In genomic region chr3:101560841-101561522, GRCm38 (mm10) we compare ENCODE assay signal across 13 mouse cellular contexts. TPM values are rescaled to one million over a fixed set of nuclear protein-coding genes. Genes with fewer than 3 reads are reported as not detected.
DNase-seq lines count a peak whose midpoint lies in the region; ATAC-seq and TF ChIP-seq lines count a peak whose summit lies in the region.
"Had no signal": no experiment of that assay in that cellular context is flagged by ENCODE, and none has a peak within 500 bp of the region (broad histone marks: within the 10 kb centered on the region; RNA-seq: fewer than 3 reads in every experiment).

No protein-coding gene starts in this region.

- H3K4me2 ChIP-seq in hindbrain, embryonic 12.5 days (replicated peaks): no peak overlapping the region
- no peak overlapping the region for H3K4me2 ChIP-seq in midbrain, embryonic 15.5 days
- H3K4me2 ChIP-seq: embryonic facial prominence, embryonic 15.5 days; heart, embryonic 12.5 days; liver, embryonic 13.5 days; neural tube, embryonic 12.5 days had no signal

- no peak for DNase-seq in kidney, adult 2 months
- DNase-seq in kidney, postnatal 14 days: no peak
- peak; percentile 68 for DNase-seq in cerebellum, adult 9-10 months
- no peak for DNase-seq in spleen, adult 12 weeks (ENCODE audit: low spot score)
- no peak for DNase-seq in adrenal gland, postnatal 25 days
- DNase-seq in kidney, postnatal 25 days: no peak
- DNase-seq: kidney, postnatal 4 days; liver, embryonic 13.5 days had no signal

- 0 out of 2 replicates have a peak, but pooled peaks have one; percentile 35 for ATAC-seq in hindbrain, embryonic 12.5 days (ENCODE audit: low FRiP score)
- peak; percentile 67 for ATAC-seq in midbrain, embryonic 15.5 days (replicated peaks)

- no peaks in the 10 kb centered on the region for H3K4me1 ChIP-seq in kidney, adult 2 months (ENCODE audit: control insufficient read depth, insufficient read depth, low read length)
- H3K4me1 ChIP-seq in hindbrain, embryonic 12.5 days: peaks cover 16% of the 10 kb centered on the region
- H3K4me1 ChIP-seq in midbrain, embryonic 15.5 days: peaks cover 11% of the 10 kb centered on the region
- H3K4me1 ChIP-seq: embryonic facial prominence, embryonic 15.5 days had no signal

- TF ChIP-seq CTCF in kidney, adult 2 months (conservative IDR thresholded peaks at IDR 0.05; ENCODE audit: insufficient read depth, insufficient read length, low read depth, low read length): no peak

- 85% methylated on average over 9 of the region's 9 CpGs for WGBS in kidney, adult 2 months
- 53% methylated on average over 9 of the region's 9 CpGs for WGBS in hindbrain, embryonic 12.5 days
- WGBS in midbrain, embryonic 15.5 days: 31% methylated on average over 9 of the region's 9 CpGs

- TF ChIP-seq POLR2A in kidney, adult 2 months (IDR thresholded peaks at IDR 0.05; ENCODE audit: low read depth, low read length): no peak

- no peaks in the 10 kb centered on the region for H3K27me3 ChIP-seq in kidney, adult 2 months (replicated peaks; ENCODE audit: control insufficient read depth, insufficient read depth, low read length)
- H3K27me3 ChIP-seq in hindbrain, embryonic 12.5 days: no peaks in the 10 kb centered on the region
- 0 out of 2 replicates have a peak, but pooled peaks cover 2% of the 10 kb centered on the region for H3K27me3 ChIP-seq in midbrain, embryonic 15.5 days (replicated peaks)
- H3K27me3 ChIP-seq: embryonic facial prominence, embryonic 15.5 days; heart, embryonic 12.5 days; liver, embryonic 13.5 days; neural tube, embryonic 12.5 days had no signal

- H3K27ac ChIP-seq in kidney, adult 2 months (ENCODE audit: insufficient read depth, low read depth, low read length): peak overlapping the region; percentile 59
- H3K27ac ChIP-seq in hindbrain, embryonic 12.5 days: 0 out of 2 replicates have a peak overlapping the region, but pooled peaks have one; percentile 6
- H3K27ac ChIP-seq in midbrain, embryonic 15.5 days: peak overlapping the region; percentile 57
- H3K27ac ChIP-seq: embryonic facial prominence, embryonic 15.5 days; neural tube, embryonic 12.5 days had no signal

- no peak overlapping the region for H3K4me3 ChIP-seq in kidney, adult 2 months (ENCODE audit: insufficient read depth, low read depth, low read length)
- no peak overlapping the region for H3K4me3 ChIP-seq in hindbrain, embryonic 12.5 days
- H3K4me3 ChIP-seq in midbrain, embryonic 15.5 days: no peak overlapping the region
- H3K4me3 ChIP-seq: embryonic facial prominence, embryonic 15.5 days; heart, embryonic 12.5 days; liver, embryonic 13.5 days; neural tube, embryonic 12.5 days had no signal

- no peak overlapping the region for H3K9ac ChIP-seq in hindbrain, embryonic 12.5 days
- H3K9ac ChIP-seq in midbrain, embryonic 15.5 days: no peak overlapping the region
- H3K9ac ChIP-seq: embryonic facial prominence, embryonic 15.5 days; heart, embryonic 12.5 days; liver, embryonic 13.5 days; neural tube, embryonic 12.5 days had no signal

- H3K36me3 ChIP-seq in kidney, adult 2 months (ENCODE audit: control insufficient read depth, insufficient read depth, low read length): no peaks in the 10 kb centered on the region
- H3K36me3 ChIP-seq in hindbrain, embryonic 12.5 days: no peaks in the 10 kb centered on the region
- H3K36me3 ChIP-seq in midbrain, embryonic 15.5 days (replicated peaks): no peaks in the 10 kb centered on the region
- H3K36me3 ChIP-seq: embryonic facial prominence, embryonic 15.5 days; heart, embryonic 12.5 days; liver, embryonic 13.5 days; neural tube, embryonic 12.5 days had no signal

- no peaks in the 10 kb centered on the region for H3K9me3 ChIP-seq in hindbrain, embryonic 12.5 days (replicated peaks)
- H3K9me3 ChIP-seq in midbrain, embryonic 15.5 days: no peaks in the 10 kb centered on the region
- H3K9me3 ChIP-seq: embryonic facial prominence, embryonic 15.5 days; heart, embryonic 12.5 days; liver, embryonic 13.5 days; neural tube, embryonic 12.5 days had no signal

RNA-seq across cellular contexts. Expression of gene Atp1a1, which starts 43.5 kb away (rescaled TPM):
- polyA plus RNA-seq in kidney, adult 2 months (2012; rRNA removed): 2,267 and 2,428 TPM in 2 replicates
- 62.9 and 63.0 TPM in 2 replicates for polyA plus RNA-seq in hindbrain, embryonic 12.5 days (2016; fragmentation: Nextera tagmentation; extraction: Ambion mirVana)
- 57.1 and 58.8 TPM in 2 replicates for polyA plus RNA-seq in midbrain, embryonic 15.5 days (2015; fragmentation: Nextera tagmentation; extraction: Ambion mirVana)
- 768 and 861 TPM in 2 replicates for total RNA-seq in adrenal gland, postnatal 25 days (2021)

Comparison
In these comparisons a context has a peak if more than half of its experiments do, and no peak if none do; other contexts are left out.
1. H3K27ac ChIP-seq: peak in every context shown above with its lines; median percentile 59 in kidney, adult 2 months; 57 in midbrain, embryonic 15.5 days; 6 in hindbrain, embryonic 12.5 days.
2. RNA of gene Atp1a1, which starts 43.5 kb away (polyA plus RNA-seq): 2,267 to 2,428 TPM in kidney, adult 2 months; 62.9 to 63.0 TPM in hindbrain, embryonic 12.5 days and 57.1 to 58.8 TPM in midbrain, embryonic 15.5 days; every median in the first group is over 10 times any median in the second.